Mouse (Mus musculus): Measurements from ENCODE around the gene Nmu. TPM values are rescaled to one million over a fixed set of nuclear protein-coding genes. Genes with fewer than 3 reads are reported as not detected.

The Nmu gene
- not detected in 2 replicates for total RNA-seq (2023)

DNA sequence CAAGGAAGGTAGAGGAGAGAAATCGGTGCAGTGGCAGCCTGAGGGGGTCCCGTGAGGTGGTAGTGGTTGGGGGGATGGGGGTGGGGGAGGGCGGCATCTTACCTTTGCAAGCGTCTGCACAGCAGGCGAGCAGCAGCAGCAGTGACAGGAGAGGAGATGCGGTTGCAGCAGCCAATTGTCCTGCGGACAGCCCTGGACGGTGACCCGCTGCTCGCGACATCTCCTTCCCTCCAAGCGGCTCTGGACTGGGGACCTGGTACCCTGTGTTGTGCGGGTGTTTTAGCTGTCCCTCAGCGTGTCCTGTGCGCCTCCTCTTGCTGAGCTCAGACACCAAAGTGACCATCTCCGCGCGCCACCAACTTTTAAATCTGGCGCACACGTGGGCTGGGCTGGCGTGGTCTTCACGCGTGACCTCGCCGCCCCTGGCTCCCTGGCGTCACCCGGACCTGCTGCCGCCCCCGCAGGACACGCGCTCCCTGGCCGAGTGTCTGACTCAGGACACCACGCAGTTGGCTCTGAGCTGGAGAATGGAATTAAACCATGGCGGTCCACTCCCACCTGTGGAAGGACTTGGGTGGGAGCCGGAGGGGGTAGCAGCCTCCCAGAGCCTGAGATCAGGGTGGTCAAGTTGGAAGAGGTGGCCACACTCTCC is at the start of gene Nmu:
Gene Nmu, minus strand, starts transcription at position 336 of the 652 bp plus-strand sequence.

DNA sequence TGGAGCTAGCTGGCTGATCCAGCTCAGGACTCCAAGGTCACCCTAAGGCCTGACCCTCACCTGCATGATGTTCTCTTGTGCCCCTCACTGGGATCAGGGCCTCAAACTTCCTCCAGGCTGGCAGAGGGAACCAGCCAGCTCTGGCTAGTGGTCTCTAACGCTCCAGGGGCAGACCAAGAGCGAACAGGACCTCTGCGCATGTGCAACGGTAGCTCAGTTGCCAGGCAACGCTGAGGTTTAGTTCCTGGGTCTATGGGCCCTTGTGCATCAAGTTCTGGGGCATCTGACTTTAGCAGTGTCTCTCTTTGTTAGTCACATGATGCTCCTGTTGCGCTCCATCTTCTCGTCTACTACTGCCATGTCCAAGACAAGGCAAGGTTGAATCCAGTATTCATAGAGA is 32.6 kb downstream of the Nmu start, which contains the start of gene Pdcl2:
Gene Pdcl2, minus strand, starts transcription at position 204 of the 400 bp plus-strand sequence.

DNA sequence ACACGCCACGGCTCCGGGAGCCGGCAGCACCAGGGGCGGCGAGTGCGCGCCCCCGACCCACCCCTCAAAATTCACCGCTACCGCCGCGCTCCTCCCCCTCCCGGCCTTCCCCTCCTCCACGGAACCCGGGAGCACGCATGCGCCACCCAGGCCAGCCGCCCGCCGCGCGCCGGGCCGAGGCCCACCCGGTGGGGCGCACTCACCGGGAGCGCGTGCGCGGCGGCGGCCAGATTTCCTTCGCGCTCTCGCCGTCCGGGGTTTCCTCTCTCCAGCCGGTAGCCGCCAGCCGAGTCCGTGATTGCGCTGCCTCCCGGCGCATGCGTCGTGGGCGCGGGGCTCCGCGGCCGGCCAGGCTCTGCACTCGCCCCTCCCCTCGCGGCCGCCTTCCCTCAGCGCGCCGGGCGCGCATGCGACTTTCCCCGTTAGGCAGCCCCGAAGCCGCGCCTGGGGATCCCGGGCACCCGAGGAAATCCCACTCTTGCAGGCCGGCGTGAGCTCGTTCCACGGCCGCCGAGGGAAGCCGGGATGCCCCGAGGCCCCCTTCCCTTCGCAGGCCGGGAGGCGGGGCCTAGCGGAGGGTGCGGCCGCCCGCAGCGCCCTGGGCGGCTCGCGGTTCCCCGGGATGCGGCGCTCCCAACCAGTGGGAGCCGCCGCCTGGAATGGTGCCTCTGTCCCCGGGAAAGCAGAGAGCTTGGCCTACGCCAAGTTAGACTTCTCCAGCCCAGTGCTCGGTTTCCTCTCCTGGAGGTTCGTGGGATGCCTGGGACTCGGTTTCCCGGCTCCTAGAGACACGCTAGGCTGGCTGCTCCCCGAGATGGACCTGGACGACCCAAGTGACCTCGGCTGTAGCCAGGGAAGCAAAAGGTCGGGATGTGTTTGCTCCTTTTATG is 58.9 kb downstream of the Nmu start, which contains the start of gene Clock:
Gene Clock, minus strand, starts transcription at position 341 of the 890 bp plus-strand sequence.

Other genes with a start within 250 kb of the Nmu start
- gene Srd5a3, start 223.5 kb downstream of the Nmu start, total RNA-seq (2023): 40.1 and 47.1 TPM in 2 replicates
- gene Tmem165, start 179.9 kb downstream of the Nmu start, total RNA-seq (2023): 53.6 and 72.1 TPM in 2 replicates
- gene Clock, start 59.0 kb downstream of the Nmu start, total RNA-seq (2023): 7.3 and 10.8 TPM in 2 replicates
- gene Pdcl2, start 32.6 kb downstream of the Nmu start, total RNA-seq (2023): not detected in 2 replicates
- not detected in 2 replicates for gene Gm7271, start 120.3 kb upstream of the Nmu start, total RNA-seq (2023)
- 61.4 and 76.4 TPM in 2 replicates for gene Exoc1, start 165.5 kb upstream of the Nmu start, total RNA-seq (2023)
- 11.5 and 14.7 TPM in 2 replicates for gene Cep135, start 224.9 kb upstream of the Nmu start, total RNA-seq (2023)

All from neutrophil, adult 65 days (primary cell).